Mouse (Mus musculus) stomach, postnatal 0 days (tissue): ENCODE results near the gene Dppa5a. TPM values are rescaled to one million over a fixed set of nuclear protein-coding genes. Genes with fewer than 3 reads are reported as not detected.

Source experiments
- ATAC-seq: fragments of 200-750 bp; cut with Nextera tagmentation; 2 replicates; pipeline ENCODE4 v1.8.0; 2017; ENCODE audit not compliant: low FRiP score, low TSS enrichment
- DNase-seq: peaks from one replicate; pipeline ENCODE4 v3.0.0-alpha.2; 2016; ENCODE audit warnings: low spot score
- H3K27ac ChIP-seq: fragments of 300-500 bp; sonication (generic); replicated peaks from 2 replicates; pipeline ENCODE4 v1.5.1; 2014; ENCODE audit warnings: mild to moderate bottlenecking, control low read depth
- H3K27me3 ChIP-seq: fragments of 300-500 bp; sonication (generic); 2 replicates; pipeline ENCODE4 v1.6.1; 2014; ENCODE audit warnings: low read length; ENCODE audit not compliant: control insufficient read depth, insufficient read depth
- H3K36me3 ChIP-seq: fragments of 300-500 bp; sonication (generic); 2 replicates; pipeline ENCODE4 v1.6.1; 2014; ENCODE audit warnings: low read length, mixed read lengths; ENCODE audit not compliant: control insufficient read depth, insufficient read depth
- H3K4me1 ChIP-seq: fragments of 300-500 bp; sonication (generic); replicated peaks from 2 replicates; pipeline ENCODE4 v1.6.1; 2014; ENCODE audit warnings: antibody characterized with exemption; ENCODE audit not compliant: control insufficient read depth, insufficient read depth
- H3K4me2 ChIP-seq: fragments of 300-500 bp; sonication (generic); replicated peaks from 2 replicates; pipeline ENCODE4 v1.6.1; 2014; ENCODE audit warnings: low read depth, mild to moderate bottlenecking, control low read depth, moderate library complexity
- H3K4me3 ChIP-seq: fragments of 300-500 bp; sonication (generic); 2 replicates; pipeline ENCODE4 v1.5.1; 2014; ENCODE audit warnings: low read depth, low read length, control low read depth
- H3K9ac ChIP-seq: fragments of 300-500 bp; sonication (generic); 2 replicates; pipeline ENCODE4 v1.6.1; 2014; ENCODE audit warnings: mild to moderate bottlenecking, low read length, control low read depth, mixed read lengths
- H3K9me3 ChIP-seq: fragments of 300-500 bp; sonication (generic); 2 replicates; pipeline ENCODE4 v1.6.1; 2016; ENCODE audit warnings: low read length; ENCODE audit not compliant: control insufficient read depth
- CTCF ChIP-seq: IDR thresholded peaks from 2 replicates; pipeline ENCODE4 v1.5.1; 2016; ENCODE audit warnings: antibody characterized with exemption, low read depth, mild to moderate bottlenecking, moderate library complexity
- EP300 ChIP-seq: optimal IDR thresholded peaks from 2 replicates; pipeline ENCODE3; 2016; ENCODE audit warnings: antibody characterized with exemption
- WGBS: fragments of 180-500 bp; shearing (Covaris S2); extraction: QIAGEN DNeasy Blood & Tissue Kit; methylation state at CpG from one replicate; pipeline ENCODE4 v1.1.7; 2014; 5-methylcytosine and 5-hydroxymethylcytosine counted together
- polyA plus RNA-seq: library from polyadenylated mRNA; unstranded; fragments of >200 nt; fragmentation: Nextera tagmentation; extraction: Ambion mirVana; gene quantifications from 2 replicates; pipeline ENCODE4 v1.2.1, GENCODE M21; 2015

Gene Dppa5a
- polyA plus RNA-seq, 1 experiment from 2014 or later: 1.2 TPM

GRCm38 (mm10) chr9:78369786-78370185, 1.8 kb upstream of the Dppa5a start:
- WGBS: 87% methylated on average over 7 of the region's 7 CpGs
- Histone ChIP-seq H3K9ac (no peak overlapping the region), H3K27ac (no peak overlapping the region), H3K4me2 (no peak overlapping the region), H3K4me3 (no peak overlapping the region), H3K9me3 (no peaks in the 10 kb centered on the region), H3K27me3 (no peaks in the 10 kb centered on the region), H3K4me1 (no peaks in the 10 kb centered on the region), H3K36me3 (no peaks in the 10 kb centered on the region)
- DNase-seq (no peak), ATAC-seq (no peak)
- TF ChIP-seq CTCF (no peak), EP300 (no peak)

GRCm38 (mm10) chr9:78369349-78369748, 1.4 kb upstream of the Dppa5a start:
- ATAC-seq: no peak

GRCm38 (mm10) chr9:78368671-78369293, 805 bp upstream of the Dppa5a start:
- Histone ChIP-seq H3K4me3 (no peak overlapping the region), H3K4me2 (no peak overlapping the region), H3K9me3 (no peaks in the 10 kb centered on the region), H3K27ac (no peak overlapping the region), H3K9ac (no peak overlapping the region), H3K36me3 (no peaks in the 10 kb centered on the region), H3K4me1 (no peaks in the 10 kb centered on the region), H3K27me3 (no peaks in the 10 kb centered on the region)
- WGBS: 74% methylated on average over 3 of the region's 3 CpGs
- TF ChIP-seq EP300: no peak
- TF ChIP-seq CTCF: no peak
- ATAC-seq (no peak), DNase-seq (no peak)

More at GRCm38 (mm10) chr9:78369349-78369748, 1.4 kb upstream of the Dppa5a start:
- Histone ChIP-seq H3K4me2 (no peak overlapping the region), H3K9me3 (no peaks in the 10 kb centered on the region), H3K9ac (no peak overlapping the region), H3K36me3 (no peaks in the 10 kb centered on the region), H3K27me3 (no peaks in the 10 kb centered on the region), H3K4me1 (no peaks in the 10 kb centered on the region), H3K4me3 (no peak overlapping the region), H3K27ac (no peak overlapping the region)
- no peak for DNase-seq
- no peak for TF ChIP-seq EP300
- no peak for TF ChIP-seq CTCF
- 94% methylated on average over 2 of the region's 2 CpGs for WGBS

GRCm38 (mm10) chr9:78365850-78366544, 2.0 kb downstream of the Dppa5a start:
- H3K27me3 ChIP-seq: no peaks in the 10 kb centered on the region
- no peak overlapping the region for H3K4me3 ChIP-seq
- DNase-seq (no peak), ATAC-seq (no peak)
- H3K27ac ChIP-seq: no peak overlapping the region
- no peaks in the 10 kb centered on the region for H3K4me1 ChIP-seq
- H3K9me3 ChIP-seq: no peaks in the 10 kb centered on the region
- WGBS: 62% methylated on average over 13 of the region's 13 CpGs
- no peaks in the 10 kb centered on the region for H3K36me3 ChIP-seq
- TF ChIP-seq EP300: no peak
- TF ChIP-seq CTCF: no peak
- H3K9ac ChIP-seq: no peak overlapping the region
- H3K4me2 ChIP-seq: no peak overlapping the region

GRCm38 (mm10) chr9:78364701-78365100, 3.3 kb downstream of the Dppa5a start:
- Histone ChIP-seq H3K4me2 (no peak overlapping the region), H3K9me3 (no peaks in the 10 kb centered on the region), H3K27ac (no peak overlapping the region), H3K4me1 (no peaks in the 10 kb centered on the region), H3K4me3 (no peak overlapping the region), H3K9ac (no peak overlapping the region), H3K36me3 (no peaks in the 10 kb centered on the region), H3K27me3 (no peaks in the 10 kb centered on the region)
- WGBS: 96% methylated on average over 6 of the region's 6 CpGs
- DNase-seq (no peak), ATAC-seq (no peak)
- TF ChIP-seq CTCF: no peak
- no peak for TF ChIP-seq EP300

- Histone ChIP-seq H3K4me1 (no peaks in the 10 kb centered on the region), H3K4me2 (no peak overlapping the region), H3K4me3 (no peak overlapping the region), H3K27ac (no peak overlapping the region), H3K27me3 (no peaks in the 10 kb centered on the region), H3K9ac (no peak overlapping the region), H3K36me3 (no peaks in the 10 kb centered on the region), H3K9me3 (no peaks in the 10 kb centered on the region)
- 52% methylated on average over 6 of the region's 6 CpGs for WGBS
- ATAC-seq: no peak
- no peak for DNase-seq
- TF ChIP-seq CTCF (no peak), EP300 (no peak)
These were observed 4.6 kb downstream of the Dppa5a start for GRCm38 (mm10) chr9:78363374-78363773.
